Mouse (Mus musculus): ENCODE results near the gene Cd9. TPM values are rescaled to one million over a fixed set of nuclear protein-coding genes. Genes with fewer than 3 reads are reported as not detected.

Gene Cd9
- polyA plus RNA-seq, 1 experiment, result 13.5 TPM

DNA sequence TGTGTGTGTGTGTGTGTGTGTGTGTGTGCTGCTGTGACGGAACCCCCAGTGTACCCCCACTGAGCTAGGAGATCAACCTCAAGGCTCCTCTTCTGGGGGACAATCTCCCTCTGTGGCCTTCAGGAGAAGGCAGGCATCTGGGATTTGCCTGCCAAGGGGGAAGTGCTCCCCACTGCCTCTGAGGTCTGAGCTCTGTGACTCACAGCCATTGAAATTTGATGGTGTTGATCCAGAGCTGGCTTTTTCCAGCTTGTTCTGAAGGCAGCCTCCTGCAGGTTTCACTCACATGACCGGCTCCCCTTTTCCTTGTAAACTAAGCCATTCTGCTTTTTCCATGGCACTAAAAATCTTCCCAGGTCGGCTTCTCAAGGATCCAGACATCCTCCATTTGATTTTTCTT is 70.4 kb downstream of the Cd9 start:
- H3K4me1 ChIP-seq (ENCODE audit: control insufficient read depth, insufficient read depth, insufficient read length, low read length), result 0 out of 2 replicates have a peak, but pooled peaks cover 2% of the 10 kb centered on the region
- H3K27ac ChIP-seq (replicated peaks; ENCODE audit: low read depth, low read length), result no peak overlapping the region
- no peak overlapping the region for H3K4me3 ChIP-seq (ENCODE audit: insufficient read depth, low read depth, low read length)

DNA sequence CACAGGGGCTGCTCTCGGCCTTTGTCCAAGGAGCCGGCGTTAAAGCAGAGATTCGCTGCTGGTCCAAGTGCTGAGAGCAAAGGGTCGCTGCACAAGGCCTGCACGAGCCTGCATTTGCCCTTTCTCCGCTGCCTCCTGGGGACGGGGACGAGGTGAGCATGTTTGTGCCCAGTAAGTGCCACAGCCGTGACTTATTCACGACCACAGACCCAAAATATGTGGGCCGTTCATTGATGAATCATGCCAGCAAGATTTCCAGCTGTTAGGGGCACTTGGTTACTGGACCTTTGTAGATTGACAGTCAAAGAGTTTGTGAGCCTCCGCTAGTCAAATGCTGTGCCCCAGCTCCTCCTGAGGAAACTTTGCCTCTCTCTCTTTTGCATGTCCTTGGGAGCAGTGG is 71.1 kb downstream of the Cd9 start:
- Histone ChIP-seq H3K4me1 (ENCODE audit: control insufficient read depth, insufficient read depth, insufficient read length, low read length) (0 out of 2 replicates have a peak, but pooled peaks cover 2% of the 10 kb centered on the region), H3K27ac (replicated peaks; ENCODE audit: low read depth, low read length) (no peak overlapping the region), H3K4me3 (ENCODE audit: insufficient read depth, low read depth, low read length) (no peak overlapping the region)

DNA sequence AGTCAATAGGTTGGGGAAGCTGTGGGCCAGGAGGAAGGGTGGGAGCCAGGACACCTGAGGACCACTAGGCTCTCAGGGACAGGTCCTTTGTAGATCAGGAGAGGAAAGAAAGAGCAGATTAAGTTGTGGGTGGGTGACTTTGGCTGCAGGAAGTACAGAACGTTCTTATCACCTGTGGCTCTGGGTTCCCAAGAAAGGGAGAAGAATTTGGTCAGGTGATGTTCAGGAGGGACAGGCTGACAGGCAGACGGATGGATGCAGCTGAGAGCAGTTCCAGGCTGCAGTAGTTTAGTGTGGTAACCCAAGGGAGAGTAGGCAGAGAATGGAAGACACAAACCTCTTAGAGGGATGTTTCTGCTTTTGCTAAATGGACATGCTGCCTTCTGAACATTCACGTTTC is 71.5 kb downstream of the Cd9 start:
- Histone ChIP-seq H3K4me1 (ENCODE audit: control insufficient read depth, insufficient read depth, insufficient read length, low read length) (0 out of 2 replicates have a peak, but pooled peaks cover 2% of the 10 kb centered on the region), H3K4me3 (ENCODE audit: insufficient read depth, low read depth, low read length) (no peak overlapping the region), H3K27ac (replicated peaks; ENCODE audit: low read depth, low read length) (no peak overlapping the region)

DNA sequence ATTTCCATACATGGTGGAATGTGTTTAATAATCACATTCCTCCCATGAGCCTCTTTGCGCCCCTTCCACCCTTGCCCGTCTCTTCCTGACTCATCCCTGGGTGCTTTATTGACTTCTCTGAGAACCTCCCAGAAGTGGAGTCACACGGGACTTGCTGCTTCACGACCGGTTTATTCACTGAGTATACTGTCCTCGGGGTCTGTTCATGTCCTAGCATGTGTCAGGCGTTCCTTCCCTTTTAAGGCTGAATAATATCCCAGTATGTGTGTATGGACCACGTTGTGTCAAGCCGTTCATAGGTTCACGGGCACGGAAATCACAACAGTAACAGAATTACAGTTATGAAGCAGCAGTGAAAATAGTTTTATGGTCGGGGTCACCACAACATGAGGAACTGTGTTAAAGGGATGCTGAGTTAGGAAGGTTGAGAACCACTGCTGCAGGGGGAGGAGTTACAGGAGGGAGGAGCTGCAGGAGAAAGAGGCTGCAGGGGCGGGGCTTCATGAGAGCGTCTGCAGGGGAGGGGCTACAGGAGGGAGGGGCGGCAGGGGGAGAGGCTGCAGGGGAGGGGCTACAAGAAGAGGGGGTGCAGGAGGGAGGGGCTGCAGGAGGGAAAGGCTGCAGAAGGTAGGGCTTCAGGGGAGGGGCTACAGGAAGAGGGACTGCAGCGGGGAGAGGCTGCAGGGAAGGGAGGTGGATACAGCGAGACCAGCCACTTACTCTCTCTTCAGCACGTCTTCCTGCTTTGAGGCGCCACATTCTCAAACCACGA is 72.4 kb downstream of the Cd9 start:
- 0 out of 2 replicates have a peak, but pooled peaks cover 2% of the 10 kb centered on the region for H3K4me1 ChIP-seq (ENCODE audit: control insufficient read depth, insufficient read depth, insufficient read length, low read length)
- H3K27ac ChIP-seq (replicated peaks; ENCODE audit: low read depth, low read length), result no peak overlapping the region
- H3K4me3 ChIP-seq (ENCODE audit: insufficient read depth, low read depth, low read length), result 0 out of 2 replicates have a peak overlapping the region, but pooled peaks have one; percentile 14

DNA sequence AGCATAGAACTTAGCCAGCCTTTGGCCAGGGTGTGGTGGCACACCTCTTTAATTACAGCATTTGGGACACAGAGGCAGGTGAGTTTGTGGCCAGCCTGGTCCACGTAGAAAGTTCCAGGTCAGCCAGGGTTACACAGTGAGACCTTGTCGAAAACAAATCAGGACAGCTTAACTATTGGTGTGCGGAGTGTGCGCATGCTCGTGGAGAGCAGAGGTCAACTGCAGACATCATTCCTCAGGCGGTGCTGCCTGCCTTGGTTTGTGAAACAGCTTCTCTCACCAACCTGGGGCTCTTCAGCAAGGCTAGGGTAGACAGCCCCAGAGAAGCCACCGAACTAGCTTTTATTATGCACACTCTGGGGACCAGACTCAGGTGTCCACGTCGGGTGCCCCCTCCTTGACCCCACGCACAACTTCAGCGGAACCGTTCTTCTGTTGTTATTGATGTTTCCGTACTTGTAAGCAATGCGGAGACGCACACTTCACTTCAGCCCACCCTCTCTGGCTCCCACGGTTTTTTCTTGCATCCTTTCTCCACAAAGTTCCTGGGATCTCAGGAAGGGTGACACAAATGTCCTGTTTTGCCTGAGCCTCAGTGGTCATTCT is 74.0 kb downstream of the Cd9 start:
- Histone ChIP-seq H3K4me3 (ENCODE audit: insufficient read depth, low read depth, low read length) (no peak overlapping the region), H3K27ac (replicated peaks; ENCODE audit: low read depth, low read length) (no peak overlapping the region), H3K4me1 (ENCODE audit: control insufficient read depth, insufficient read depth, insufficient read length, low read length) (no peaks in the 10 kb centered on the region)

DNA sequence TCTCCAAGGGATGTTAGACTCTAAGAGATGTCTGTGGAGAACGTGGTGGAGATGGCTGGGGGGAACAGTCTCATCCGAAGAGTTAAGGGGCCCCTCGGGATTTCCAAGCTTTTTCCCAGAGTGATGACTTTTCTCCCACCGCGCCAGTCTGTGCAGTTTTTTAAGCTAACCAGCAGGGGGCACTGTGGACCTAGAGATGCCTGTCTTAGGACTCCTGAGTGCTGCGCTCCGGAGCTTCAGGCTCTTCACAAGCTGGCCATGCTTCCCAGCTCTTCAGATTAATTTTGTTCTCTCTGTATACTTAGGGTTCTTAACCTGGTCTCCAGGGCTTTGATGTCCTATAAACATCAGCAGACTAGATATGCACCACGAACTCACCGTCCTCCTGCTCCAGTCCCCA is 75.8 kb downstream of the Cd9 start:
- H3K27ac ChIP-seq (replicated peaks; ENCODE audit: low read depth, low read length), result no peak overlapping the region
- H3K4me3 ChIP-seq (ENCODE audit: insufficient read depth, low read depth, low read length), result no peak overlapping the region
- H3K4me1 ChIP-seq (ENCODE audit: control insufficient read depth, insufficient read depth, insufficient read length, low read length), result no peaks in the 10 kb centered on the region

DNA sequence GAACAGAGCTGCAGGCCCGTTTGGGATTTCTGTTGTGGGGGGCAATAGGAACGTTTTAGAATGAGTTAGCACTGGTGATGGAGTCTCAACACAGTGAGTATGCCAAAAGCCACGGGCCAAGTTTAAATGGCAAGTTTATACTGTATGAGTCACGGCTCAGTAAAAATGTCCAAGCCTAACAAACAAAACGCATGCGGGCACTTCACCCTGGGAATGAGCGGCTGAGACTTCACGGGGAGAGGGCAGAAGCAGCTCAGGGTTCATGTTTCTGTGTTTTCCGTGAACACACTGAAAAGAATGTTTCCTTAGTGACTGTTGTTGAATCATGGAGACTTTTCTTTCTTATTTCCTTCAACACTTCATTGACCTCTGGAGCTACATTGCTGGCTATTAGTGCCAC is 81.3 kb downstream of the Cd9 start:
- H3K4me3 ChIP-seq (ENCODE audit: insufficient read depth, low read depth, low read length), result no peak overlapping the region
- no peaks in the 10 kb centered on the region for H3K4me1 ChIP-seq (ENCODE audit: control insufficient read depth, insufficient read depth, insufficient read length, low read length)
- no peak overlapping the region for H3K27ac ChIP-seq (replicated peaks; ENCODE audit: low read depth, low read length)

DNA sequence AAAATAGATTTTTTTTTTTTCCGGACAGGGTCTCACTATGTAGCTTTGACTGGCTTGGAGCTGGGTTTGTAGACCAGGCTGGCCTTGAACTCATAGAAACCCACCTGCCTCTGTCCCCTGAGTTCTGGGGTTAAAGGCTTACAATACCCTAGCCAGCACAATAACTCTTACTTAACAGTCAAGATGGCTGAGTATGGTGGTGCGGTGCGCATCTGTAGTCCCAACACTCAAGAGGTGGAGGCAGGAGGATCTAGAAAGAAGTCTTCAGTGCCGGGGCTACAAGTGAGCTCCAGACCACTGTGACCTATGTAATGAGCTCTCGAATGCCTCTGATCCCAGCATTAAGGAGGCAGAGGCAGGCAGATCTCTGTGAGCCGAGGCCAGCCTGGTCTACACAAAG is 82.9 kb downstream of the Cd9 start:
- H3K4me1 ChIP-seq (ENCODE audit: control insufficient read depth, insufficient read depth, insufficient read length, low read length), result no peaks in the 10 kb centered on the region
- H3K27ac ChIP-seq (replicated peaks; ENCODE audit: low read depth, low read length), result no peak overlapping the region
- no peak overlapping the region for H3K4me3 ChIP-seq (ENCODE audit: insufficient read depth, low read depth, low read length)

DNA sequence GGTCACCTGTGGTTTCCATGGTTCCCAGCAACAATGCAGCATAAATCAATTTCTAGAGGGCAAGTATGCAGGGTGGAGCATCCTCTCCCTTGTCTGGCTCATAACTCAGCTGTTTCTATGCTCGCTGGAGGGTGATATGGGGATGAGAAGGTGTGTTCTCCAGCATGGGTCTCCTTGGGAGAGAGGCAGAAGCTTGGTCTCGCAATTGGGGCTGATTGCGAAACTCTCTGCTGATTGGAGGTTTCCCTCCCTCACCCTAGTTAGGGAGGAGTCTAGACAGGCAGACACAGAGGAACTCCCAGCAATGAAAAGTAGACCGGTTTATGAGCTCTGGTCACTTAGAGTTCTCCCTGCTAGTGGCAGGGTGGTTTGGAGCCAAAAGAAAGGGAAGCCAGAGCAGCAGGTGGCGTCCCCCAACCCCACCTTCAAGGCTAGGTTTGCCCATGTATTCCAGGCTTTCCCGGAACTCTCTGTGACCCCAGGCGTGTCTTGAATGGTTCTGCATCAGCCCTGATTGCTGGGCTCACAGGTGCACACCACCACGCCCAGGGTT is 83.5 kb downstream of the Cd9 start:
- H3K4me1 ChIP-seq (ENCODE audit: control insufficient read depth, insufficient read depth, insufficient read length, low read length), result no peaks in the 10 kb centered on the region
- H3K27ac ChIP-seq (replicated peaks; ENCODE audit: low read depth, low read length), result no peak overlapping the region
- H3K4me3 ChIP-seq (ENCODE audit: insufficient read depth, low read depth, low read length), result no peak overlapping the region

DNA sequence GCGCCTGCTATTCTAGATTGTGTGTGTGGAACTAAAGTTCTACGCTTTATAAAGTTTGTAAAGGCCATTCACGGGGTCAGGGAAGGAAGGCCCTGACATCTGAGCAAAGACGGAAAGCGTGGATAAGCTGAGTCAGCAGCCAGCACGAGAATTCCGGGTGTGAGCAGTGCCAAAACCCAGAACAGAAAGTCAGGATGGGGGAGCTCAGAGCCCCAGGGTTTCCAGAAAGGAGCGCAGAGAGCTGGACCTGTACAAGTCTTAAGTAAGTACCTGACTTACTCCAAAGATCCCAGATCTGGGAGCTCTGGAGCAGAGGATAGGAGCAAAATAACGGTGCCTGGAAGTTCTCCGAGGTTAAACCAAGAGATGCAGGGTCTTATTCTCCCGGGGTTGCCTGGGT is 84.0 kb downstream of the Cd9 start:
- H3K4me1 ChIP-seq (ENCODE audit: control insufficient read depth, insufficient read depth, insufficient read length, low read length), result no peaks in the 10 kb centered on the region
- H3K4me3 ChIP-seq (ENCODE audit: insufficient read depth, low read depth, low read length), result no peak overlapping the region
- no peak overlapping the region for H3K27ac ChIP-seq (replicated peaks; ENCODE audit: low read depth, low read length)

Other genes with a start within 250 kb of the Cd9 start
- gene Tuba3a, start 208.7 kb downstream of the Cd9 start, polyA plus RNA-seq (2012; ENCODE audit: insufficient read depth, insufficient read length, missing spikeins), result not detected in 2 replicates
- 30.9 and 34.5 TPM in 2 replicates for gene Ltbr, start 180.9 kb downstream of the Cd9 start, polyA plus RNA-seq (2012; ENCODE audit: insufficient read depth, insufficient read length, missing spikeins)
- 0.88 and 1.1 TPM in 2 replicates for gene Scnn1a, start 174.1 kb downstream of the Cd9 start, polyA plus RNA-seq (2012; ENCODE audit: insufficient read depth, insufficient read length, missing spikeins)
- gene Tnfrsf1a, start 145.4 kb downstream of the Cd9 start, polyA plus RNA-seq (2012; ENCODE audit: insufficient read depth, insufficient read length, missing spikeins), result 52.3 and 69.7 TPM in 2 replicates
- 0.33 TPM in 1 of 2 replicates, not detected in the other for gene Plekhg6, start 114.0 kb downstream of the Cd9 start, polyA plus RNA-seq (2012; ENCODE audit: insufficient read depth, insufficient read length, missing spikeins)
- gene Vwf, start 52.0 kb upstream of the Cd9 start, polyA plus RNA-seq (2012; ENCODE audit: insufficient read depth, insufficient read length, missing spikeins), result 6.6 and 7.6 TPM in 2 replicates
- not detected in 2 replicates for gene Ano2, start 195.6 kb upstream of the Cd9 start, polyA plus RNA-seq (2012; ENCODE audit: insufficient read depth, insufficient read length, missing spikeins)

All from brown adipose tissue, adult 24 weeks (tissue).